Mouse (Mus musculus) gastrocnemius, postnatal 4 days (tissue): ENCODE measurements around the gene Rps6. TPM values are rescaled to one million over a fixed set of nuclear protein-coding genes. Genes with fewer than 3 reads are reported as not detected.

Source experiments
- DNase-seq, 2 experiments: peaks; one replicate each; pipeline ENCODE4 v3.0.0; 2021 to 2022; ENCODE audit warnings: low spot score in 2 of 2, mixed read lengths in 2 of 2
- long read RNA-seq, 2 experiments: library from polyadenylated mRNA; stranded (forward); transcript quantifications; one replicate each; pipeline ENCODE4 v2.0.0; 2021
- total RNA-seq, 2 experiments: library from RNA; stranded (reverse); gene quantifications; 2 replicates each; pipeline ENCODE4 v1.2.3; 2021

Rps6 gene
- 100 to 1,000 TPM; 808 to 874 TPM for total RNA-seq
- long read RNA-seq, experiment 1, transcript Rps6-201 (5 exons, 878 nt): major isoform, 290 of 297 reads
- long read RNA-seq, experiment 1, transcript Rps6-204 (4 exons, 1,128 nt): minor isoform, 5 of 297 reads
- long read RNA-seq, experiment 1, partial matches to known transcripts: 0 of 297 reads
- long read RNA-seq, experiment 1, other reads (novel, unspliced or antisense): 2 of 297 reads
- long read RNA-seq, experiment 2, transcript Rps6-201 (5 exons, 878 nt): major isoform, 232 of 243 reads
- long read RNA-seq, experiment 2, partial matches to known transcripts: 2 of 243 reads
- long read RNA-seq, experiment 2, other reads (novel, unspliced or antisense): 4 of 243 reads

DNA sequence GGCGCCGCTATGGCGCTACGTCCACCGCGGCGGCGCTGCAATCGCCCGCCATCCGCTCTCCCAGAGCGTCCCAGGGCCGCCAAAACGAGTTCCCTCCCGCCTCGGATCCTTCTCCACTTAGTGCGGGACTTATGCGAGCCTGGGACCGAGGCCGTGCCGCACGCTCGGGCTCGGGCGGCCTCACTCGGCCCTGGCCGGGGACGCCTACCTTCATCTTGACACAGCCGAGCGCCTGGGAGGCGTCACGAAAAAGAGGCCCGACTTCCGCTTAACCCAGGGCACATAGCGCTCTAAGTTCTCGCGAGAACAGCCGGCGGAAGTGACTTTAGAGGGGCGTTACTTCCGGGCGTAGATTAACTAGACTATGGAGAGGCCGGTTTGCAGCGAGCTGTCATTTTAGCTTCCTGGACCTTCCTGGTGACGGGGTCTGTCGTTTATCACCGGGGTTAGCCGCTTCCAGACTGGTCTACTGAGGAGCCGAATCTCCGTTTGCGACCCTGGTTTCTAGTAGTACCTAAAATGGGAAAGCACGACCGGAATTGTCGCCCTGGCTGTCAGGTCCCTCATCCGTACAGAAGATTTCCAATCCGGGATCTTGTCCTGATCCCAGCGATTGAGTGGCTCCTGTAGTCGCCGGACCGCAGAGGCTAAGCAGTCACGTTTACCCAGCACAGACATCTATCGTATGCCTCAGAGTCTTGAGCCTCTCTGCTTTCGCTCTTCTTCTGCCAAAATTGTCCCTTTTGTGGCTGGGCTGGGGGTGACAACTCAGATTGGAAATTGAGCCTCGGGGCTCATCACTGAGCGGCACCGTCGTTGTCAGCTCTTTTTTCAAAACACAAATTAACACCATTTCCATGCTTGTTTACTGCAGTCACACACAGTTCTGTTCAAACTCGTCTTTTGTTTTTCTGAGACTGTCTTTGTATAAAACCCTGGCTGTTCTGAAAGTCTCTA is at the start of gene Rps6:
Rps6 (minus strand) TSS at position 300 of the 957 bp plus-strand sequence.
- DNase-seq: peak; percentile 88 to 95

DNA sequence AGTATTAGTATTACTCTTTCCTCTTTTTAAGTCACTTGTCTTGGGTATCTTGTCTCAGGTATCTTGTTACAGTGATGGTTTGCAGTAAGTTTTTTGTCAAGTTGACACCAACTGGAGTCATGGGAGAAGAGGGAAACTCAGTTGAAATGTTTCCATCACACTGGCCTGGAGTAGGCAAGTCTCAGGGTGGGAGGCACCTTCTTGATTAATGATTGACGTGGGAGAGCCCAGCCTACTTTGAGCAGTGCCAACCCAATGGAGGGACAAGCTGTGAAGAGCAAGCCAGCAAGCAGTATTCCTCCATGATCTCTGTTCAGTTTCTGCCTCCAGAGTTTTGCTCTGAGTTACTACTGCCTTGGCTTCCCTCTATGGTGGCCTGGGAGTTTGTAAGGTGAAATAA is 48.7 kb upstream of the Rps6 start:
- DNase-seq: no peak

DNA sequence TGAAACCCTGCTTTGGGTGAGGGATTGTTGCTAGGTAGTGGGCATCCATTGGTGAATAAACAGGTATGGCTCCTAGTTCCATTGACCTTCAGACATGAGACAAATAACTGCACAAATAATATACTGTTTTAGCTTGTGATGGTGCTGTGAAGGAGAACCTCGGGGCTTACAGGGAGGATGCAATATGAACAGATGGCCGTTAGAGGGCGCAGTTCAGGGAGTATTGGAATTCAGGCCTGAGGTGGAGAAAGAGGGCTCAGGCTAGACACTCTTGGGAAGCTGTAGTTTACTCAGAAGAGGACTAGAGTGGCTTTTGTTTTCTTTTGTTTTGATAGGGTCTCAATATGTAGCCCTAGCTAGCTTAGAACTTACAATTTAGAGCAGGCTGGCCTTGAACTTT is 47.8 kb upstream of the Rps6 start:
- no peak for DNase-seq

DNA sequence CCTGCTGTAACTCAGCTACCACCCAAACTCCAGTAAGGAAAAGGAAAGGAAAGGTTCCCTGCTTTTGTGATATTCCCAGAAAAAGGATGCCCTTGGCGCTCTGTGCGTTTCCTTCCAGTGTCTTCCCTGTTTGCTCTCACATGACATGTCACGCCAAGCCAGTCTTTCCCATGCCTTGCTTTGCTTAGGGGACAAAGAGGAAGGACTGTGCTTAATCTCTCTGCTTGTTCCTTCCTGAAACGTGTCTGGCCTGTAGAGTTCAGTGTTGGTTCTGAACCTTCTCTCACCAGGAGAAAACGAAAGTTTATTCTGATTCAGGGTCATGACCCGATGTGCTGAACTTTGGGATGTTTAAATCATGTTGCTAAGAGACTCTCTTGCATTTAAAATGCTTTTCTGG is 45.1 kb upstream of the Rps6 start:
- DNase-seq: no peak

DNA sequence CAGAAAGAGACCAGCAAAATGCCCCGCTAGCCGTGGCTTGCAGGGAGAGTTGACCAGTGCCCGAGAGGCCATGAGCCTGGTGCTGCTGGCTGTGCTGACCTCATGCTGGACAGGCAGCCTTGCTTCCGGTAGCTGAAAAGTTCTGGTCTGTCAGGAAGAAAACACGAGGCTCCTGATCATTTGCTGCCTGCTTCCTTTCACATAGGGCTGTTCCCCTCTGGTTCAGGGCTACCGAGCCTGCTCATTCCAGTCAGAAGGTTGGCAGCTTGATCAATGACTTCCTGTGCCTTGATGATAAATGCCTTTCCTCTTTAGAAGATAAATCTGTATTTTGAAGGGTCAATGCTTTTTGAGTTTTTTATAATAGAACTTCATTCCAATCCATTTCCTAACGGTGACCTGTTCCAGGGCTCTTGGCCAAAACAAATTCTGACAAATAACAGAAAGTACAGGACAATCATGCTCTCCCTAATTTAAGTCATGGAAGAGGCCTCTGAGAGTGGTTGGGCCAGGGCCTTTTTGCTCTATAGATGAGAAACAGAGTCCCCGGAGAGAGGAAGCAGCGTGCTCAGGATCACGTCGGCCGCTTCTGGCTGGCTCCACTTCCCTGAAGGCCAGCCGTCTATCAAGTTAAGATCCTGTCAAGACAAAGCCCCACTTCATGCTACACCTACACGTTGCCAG is 41.7 kb upstream of the Rps6 start:
- DNase-seq: no peak

DNA sequence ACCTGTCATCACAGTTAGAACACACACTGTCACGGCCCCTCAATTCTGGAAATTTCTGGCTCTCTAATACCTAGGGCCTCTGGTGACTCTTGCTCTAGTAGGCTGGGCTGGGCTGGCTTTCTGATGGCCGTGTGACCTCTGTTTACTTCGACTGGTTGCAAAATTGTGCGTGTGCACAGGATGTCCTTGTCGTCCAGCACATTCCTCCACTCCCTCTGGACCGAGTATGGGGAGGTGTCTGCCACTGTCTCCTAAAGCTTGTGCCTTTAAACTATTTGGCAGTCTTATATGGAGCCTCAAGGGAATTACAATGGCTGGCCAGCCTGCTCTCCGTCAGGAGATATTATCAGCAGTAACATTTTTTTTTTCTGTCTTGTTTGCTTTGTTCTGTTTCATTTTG is 40.2 kb upstream of the Rps6 start:
- DNase-seq: no peak

DNA sequence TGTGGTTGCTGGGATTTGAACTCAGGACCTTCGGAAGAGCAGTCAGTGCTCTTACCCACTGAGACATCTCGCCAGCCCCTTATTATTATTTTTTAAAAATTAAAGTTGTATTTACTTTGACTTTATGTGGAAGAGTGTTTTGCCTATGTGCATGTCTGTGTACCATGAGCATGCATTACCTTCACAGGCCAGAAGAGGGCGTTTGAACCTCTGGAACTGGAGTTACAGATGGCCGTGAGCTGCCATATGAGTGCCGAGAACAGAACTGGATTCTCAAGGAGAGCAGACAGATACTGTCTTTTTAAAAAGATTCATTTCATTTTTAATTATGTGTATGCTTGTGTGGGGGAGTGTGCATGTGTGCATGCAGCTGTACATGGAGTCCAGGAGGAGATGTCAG is 30.7 kb upstream of the Rps6 start:
- DNase-seq: no peak

DNA sequence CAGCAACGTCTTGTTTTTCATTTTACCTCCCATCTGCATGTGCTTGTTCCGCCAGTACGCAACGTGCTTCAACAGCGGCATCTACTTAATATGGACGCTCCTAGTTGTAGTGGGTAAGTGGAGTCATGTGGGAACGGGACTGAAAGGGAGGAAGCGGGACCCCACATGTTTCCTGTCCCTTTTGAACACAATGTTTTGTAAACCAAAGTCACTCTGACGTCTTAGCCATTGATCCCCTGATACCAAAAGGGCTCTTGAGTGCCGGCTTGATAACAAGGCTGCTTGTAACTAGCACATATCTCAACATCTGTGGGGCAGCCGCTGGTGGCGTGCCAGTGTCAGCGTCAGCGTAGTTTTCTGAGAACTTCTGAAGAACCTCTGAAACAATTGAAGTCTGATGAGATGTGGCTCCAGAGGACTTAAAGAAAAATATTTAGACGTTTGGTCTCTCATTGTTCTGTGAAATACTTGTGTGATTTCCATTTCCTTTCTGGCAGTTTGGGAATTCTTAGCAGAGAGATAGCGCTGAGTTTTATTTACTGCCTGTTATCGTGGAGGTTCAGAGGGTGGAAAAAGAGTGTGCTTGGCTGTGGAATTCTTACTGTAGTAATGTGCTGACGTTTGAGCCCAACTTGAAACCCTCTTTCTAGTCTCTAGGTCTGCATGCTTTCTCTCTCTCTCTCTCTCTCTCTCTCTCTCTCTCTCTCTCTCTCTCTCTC is 29.1 kb upstream of the Rps6 start:
- peak in 1 of 2 experiments; percentile 34 for DNase-seq

DNA sequence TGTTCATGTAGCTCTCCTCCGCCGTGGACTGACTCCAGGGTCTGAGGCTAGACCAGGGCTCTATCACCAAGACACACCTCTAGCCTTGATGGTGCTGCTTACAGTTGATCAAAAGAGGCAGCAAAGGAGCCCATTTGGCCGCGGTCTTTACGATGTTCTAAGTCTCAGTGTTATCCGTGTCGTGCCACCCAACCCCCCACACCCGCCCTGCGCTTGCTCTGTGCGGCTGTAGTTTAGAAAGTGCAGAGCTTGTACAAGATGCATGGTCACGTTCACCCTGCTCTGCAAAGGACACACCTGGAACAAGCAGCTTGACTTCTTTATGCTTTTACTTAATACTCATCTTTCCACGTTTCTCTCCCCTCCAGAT is 28.6 kb upstream of the Rps6 start:
- no peak for DNase-seq

DNA sequence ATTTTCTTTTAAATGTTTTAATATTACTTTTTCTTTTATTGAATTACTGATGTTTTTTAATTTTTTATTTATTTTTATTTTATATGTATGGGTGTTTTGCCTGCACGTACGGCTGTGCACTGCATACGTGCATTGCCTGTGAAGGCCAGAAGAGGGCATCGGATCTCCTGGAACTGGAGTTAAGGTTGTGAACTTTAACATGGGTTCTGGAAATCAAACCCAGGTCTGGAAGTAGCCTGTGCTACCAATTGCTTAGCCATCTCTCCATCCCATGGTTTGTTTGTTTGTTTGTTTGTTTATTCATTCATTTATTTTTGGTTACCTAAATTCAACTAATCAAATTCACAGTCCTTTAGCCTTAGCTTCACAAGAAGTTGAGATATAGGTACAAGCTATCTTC is 27.7 kb upstream of the Rps6 start:
- DNase-seq: peak in 1 of 2 experiments; percentile 23

DNA sequence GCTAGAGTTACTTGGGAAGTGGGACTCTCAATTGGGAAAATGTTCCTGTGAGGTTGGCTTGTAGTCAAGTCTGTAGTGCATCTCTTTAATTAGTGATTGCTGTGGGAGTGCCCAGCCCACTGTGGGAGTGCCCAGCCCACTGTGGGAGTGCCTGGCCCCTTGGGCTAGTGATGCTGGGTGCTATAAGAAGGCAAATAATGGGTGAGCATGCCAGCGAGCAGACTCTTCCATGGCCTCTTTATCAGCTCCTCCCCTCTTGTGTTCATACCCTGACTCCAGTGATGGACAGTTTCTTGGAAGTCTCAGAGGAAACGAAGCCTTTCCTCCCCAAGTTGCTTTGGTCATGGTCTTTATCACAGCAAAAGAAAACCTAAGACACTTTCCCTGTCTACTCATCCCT is 25.2 kb upstream of the Rps6 start:
- DNase-seq: no peak

DNA sequence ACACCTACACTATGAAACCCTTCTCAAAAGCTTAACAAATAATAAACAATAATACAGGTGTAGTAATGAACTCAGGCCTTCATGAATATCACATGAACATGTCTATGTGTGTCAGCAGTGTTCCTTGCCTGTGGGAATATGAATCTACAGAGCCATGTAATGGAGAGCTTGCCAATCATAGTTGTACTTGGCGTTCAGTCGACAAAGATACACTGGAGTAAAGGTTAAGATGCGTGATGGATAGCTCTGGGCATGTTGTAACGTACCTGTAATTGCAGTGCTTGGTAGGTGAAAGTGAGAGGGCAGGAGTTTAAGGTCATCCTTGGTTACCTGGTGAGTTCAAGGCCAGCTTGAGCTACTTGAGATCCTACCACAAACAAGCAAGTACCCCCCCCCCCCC is 24.0 kb upstream of the Rps6 start:
- DNase-seq: no peak

DNA sequence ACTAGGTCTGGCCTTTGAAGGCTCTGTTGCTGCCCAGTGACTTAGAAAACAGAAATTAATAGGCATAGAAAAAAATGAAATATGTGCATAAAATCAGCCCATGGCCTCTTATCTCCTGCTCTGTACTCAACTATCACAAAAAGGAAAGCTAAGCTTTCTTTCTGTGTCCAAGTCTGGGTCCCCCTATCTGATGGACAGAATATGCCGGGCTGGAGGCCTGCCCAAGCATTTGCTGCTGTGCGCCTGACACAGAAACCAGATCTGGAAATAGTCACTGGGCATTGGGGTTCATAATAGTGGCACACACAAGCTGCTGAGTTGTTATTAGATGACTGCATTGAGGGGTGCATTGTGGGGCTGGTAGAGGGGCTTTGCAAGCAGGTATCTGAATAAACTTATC is 22.3 kb upstream of the Rps6 start:
- no peak for DNase-seq

DNA sequence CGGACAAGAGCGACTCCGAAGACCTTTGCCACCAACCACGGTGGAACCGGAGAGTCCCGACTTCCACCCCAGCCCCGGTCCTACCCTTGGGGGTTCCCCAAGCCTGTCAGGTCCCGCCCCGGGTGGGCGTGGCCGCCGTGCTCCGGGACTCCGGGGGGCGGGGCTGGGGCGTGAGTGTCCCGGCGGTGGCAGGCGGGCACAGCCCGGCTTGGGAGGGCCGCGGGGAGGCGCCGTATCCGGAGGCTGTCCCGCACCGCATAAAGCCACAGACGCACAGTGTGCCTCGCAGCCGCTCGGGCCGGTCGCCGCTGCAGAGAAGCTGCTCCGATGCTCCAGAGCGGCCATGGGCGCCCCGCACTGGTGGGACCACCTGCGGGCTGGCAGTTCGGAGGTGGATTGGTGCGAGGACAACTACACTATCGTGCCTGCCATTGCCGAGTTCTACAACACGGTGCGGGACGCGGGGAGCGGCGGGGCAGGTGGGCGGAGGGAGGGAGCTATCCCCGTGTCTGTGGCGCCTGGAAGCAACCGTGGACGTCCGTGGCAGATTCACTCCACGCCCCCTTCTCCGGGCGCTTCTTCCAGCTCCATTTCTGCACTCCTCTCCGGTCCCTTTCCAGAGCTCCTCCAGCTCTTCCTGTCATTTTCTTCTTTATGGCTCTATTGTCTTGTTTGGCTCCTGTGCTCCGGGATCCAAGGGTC is 17.1 kb upstream of the Rps6 start, which contains the start of gene Acer2:
Acer2 (plus strand) TSS at position 251 of the 702 bp plus-strand sequence.
- DNase-seq: peak; percentile 76 to 87

DNA sequence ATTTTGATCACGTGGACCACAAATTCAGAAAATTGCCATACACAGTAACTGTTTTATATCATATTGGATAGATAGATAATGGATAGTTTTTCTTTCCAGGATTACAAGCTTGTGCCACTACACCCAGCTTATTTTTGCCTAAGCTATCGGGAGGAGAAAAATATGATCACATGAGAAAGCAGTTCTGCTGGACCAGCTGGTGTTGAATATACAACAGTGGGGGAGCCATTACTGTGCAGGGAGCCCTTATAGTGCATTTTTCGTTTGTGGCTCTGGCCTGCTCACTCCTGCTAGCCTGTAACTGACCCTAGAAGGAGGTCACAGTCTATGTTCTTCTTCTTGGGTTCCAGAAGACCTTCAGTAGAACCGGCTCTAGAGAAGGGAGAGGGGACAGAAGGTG is 15.9 kb upstream of the Rps6 start:
- DNase-seq: no peak

DNA sequence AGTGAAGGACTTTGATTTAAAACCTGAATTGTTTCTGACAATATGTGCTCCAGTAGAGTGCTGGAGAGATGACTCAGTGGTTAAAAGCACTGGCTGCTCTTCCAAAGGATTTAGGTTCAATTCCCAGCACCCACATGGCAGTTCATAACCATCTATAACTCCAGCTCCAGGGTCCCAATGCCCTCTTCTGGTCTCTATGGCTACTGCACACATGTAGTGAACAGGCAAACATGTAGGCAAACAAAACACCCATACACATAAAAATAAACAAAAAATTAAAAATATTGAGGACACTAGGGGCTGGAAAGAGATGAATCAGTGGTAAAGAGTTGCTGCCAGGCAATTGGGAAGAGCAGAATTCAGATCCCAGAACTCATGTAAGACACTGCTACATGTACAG is 14.8 kb upstream of the Rps6 start:
- DNase-seq: no peak

DNA sequence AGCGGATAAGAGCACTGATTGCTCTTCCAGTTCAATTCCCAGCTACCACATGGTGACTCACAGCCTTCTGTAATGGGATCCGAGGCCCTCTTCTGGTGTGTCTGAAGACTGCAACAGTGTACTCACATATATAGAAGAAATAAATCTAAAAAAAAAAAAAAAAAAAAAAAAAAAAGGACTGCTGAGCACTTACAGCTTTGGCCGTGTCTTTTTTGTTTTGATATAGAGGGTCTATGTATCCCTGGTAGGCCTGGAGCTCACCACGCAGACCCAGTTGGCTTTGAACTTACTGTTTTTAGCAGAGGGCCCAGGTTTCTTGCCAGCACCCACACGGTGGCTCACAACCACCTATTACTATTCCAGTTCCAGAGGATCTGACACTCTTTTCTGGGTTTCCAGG is 6.9 kb upstream of the Rps6 start:
- no peak for DNase-seq

DNA sequence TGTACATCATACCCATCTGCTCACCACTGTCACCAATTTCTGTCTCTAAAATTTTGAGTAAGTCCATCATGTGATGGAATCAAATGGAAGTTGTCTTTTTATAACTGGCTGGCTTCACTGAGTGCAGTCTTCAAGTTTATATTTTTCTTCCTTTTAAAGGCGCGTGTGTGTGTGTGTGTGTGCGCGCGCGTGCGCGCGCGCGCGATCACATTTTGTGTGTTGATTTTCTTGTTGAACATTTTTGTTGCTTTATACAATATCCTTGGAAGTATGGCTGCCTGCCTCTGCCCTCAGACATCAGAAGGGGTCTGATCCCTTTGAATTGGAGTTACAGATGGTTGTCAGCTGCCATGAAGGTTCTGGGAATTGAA is 843 bp upstream of the Rps6 start:
- DNase-seq: no peak

DNA sequence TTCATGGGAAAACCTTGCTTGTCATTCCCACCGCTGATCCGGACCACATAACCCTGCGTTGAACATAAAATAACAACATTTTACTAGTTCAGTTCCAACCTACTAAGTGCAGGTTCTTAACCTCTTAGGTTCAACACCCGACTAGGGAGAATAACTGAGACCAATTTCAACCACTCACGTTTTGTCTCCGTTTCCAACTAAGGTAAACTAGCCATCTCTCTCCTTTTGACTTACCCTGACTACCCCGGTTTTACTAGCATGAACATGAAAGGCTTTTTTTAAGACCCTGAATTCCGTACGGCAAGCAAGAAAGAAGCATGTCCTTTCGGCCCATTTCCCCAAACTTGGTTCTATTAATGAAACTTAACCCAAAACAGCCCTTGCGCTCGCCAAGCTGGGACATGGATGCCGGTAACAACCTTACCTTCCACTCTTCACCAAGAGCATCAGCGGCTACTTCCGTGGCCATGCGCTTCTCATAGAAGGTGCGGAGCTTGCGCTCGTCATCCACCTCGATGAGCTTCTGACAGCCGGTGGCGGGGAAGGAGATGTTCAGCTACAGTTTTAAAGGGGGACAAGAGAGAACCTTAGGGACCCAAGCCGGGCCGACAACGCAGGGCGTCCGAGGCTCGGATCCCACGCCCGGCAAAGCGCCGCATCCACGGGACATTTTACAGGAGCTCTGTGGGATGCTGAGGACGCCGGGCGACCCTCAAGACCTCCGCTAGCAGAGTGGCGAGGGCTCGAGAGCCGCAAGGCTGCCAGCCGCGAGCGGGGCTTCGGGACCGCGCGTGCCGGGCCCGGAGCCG is 704 bp downstream of the Rps6 start:
- peak in 1 of 2 experiments; percentile 21 for DNase-seq
